Mouse (Mus musculus): ENCODE results near the gene Nnmt.

DNA sequence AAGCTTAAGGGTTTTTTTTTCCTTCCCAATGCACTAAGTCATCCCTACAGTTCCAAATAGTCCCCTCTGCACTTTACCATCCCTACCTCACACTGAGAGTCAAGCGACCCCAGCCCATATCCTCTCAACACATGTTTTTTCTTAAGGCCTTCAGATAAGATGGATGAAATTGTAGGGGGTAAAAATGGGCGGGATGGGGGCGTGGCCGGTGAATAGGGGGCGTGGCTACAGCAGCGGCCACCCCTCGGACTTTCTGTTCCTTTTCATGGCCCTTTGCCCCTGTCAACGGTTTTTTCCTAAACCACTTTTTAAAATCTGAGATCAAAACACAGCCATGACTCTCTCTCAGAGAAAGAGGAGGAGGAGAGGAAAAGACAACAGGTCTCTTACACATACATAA lies 49.8 kb upstream of the Nnmt start:
- no peak for TF ChIP-seq CTCF (IDR thresholded peaks at IDR 0.05; ENCODE audit: insufficient read depth, low read length)
- no peak for TF ChIP-seq POLR2A (IDR thresholded peaks at IDR 0.05; ENCODE audit: borderline replicate concordance, extremely low read depth, low read depth, low read length)
